Mouse (Mus musculus): Measurements from ENCODE around the gene Fam163a. TPM values are rescaled to one million over a fixed set of nuclear protein-coding genes. Genes with fewer than 3 reads are reported as not detected.

The Fam163a gene
- polyA plus RNA-seq, 1 experiment from 2014 or later = 2.0 TPM

DNA sequence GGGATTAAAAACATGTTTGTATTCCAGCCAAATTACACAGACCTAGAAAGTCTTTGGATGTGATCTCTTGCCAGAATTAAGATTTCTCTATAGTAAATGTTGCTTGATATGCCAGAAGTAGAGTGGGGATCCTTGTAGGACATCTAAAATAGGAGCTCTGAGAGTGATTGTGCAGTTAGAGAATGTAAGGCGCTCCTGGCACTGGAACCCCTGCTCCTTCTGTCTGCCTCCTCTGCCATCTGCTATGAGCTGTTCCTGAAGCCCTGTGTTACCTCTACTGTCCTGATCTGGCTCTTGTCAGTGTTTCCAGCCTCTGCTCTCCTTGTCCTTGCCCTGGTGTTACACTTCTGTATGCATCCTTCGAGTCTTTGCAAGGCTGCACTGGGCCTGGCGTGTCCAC, 18.2 kb downstream of the Fam163a start:
- 89% methylated on average over 3 of the region's 3 CpGs for WGBS (ENCODE audit: insufficient replicate concordance)
- ATAC-seq (replicated peaks; ENCODE audit: insufficient number of reproducible peaks, low FRiP score, low TSS enrichment) = no peak
- H3K4me2 ChIP-seq = no peak overlapping the region
- no peak overlapping the region for H3K4me3 ChIP-seq (ENCODE audit: low read depth, low read length)
- peaks cover 24% of the 10 kb centered on the region for H3K4me1 ChIP-seq (ENCODE audit: control insufficient read depth, insufficient read depth, low read length)
- H3K27me3 ChIP-seq (ENCODE audit: control insufficient read depth, insufficient read depth, low read length) = no peaks in the 10 kb centered on the region
- H3K27ac ChIP-seq (ENCODE audit: low read depth, low read length) = no peak overlapping the region
- H3K9ac ChIP-seq (ENCODE audit: low read depth, low read length) = no peak overlapping the region
- no peaks in the 10 kb centered on the region for H3K36me3 ChIP-seq (ENCODE audit: control insufficient read depth, insufficient read depth, low read length)
- no peaks in the 10 kb centered on the region for H3K9me3 ChIP-seq (replicated peaks; ENCODE audit: control insufficient read depth, low read length)

DNA sequence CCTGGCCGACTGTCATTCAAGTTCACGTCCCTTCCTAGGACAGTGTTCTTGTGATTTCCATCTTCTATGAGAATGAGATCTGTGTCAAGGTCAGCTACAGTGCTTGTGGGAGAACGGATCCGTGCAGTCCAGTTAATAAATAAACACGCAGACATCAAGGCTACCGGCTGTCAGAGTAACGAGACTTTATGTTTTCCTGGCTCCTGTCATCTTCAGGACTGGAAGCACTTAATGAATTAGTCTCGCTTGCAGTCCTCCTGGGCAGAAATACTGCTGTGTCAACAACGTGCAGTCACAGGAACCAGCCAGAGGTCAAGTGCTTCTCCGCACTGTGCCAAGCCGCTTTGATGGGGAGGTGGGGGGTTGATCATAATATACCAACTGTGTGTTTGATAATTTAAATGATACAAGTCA, 20.7 kb downstream of the Fam163a start:
- no peak overlapping the region for H3K27ac ChIP-seq (ENCODE audit: low read depth, low read length)
- 16% methylated on average over 11 of the region's 11 CpGs for WGBS (ENCODE audit: insufficient replicate concordance)
- 0 out of 2 replicates have a peak, but pooled peaks cover 2% of the 10 kb centered on the region for H3K27me3 ChIP-seq (ENCODE audit: control insufficient read depth, insufficient read depth, low read length)
- ATAC-seq (replicated peaks; ENCODE audit: insufficient number of reproducible peaks, low FRiP score, low TSS enrichment) = no peak
- no peak overlapping the region for H3K4me3 ChIP-seq (ENCODE audit: low read depth, low read length)
- H3K4me1 ChIP-seq (ENCODE audit: control insufficient read depth, insufficient read depth, low read length) = peaks cover 41% of the 10 kb centered on the region
- no peaks in the 10 kb centered on the region for H3K9me3 ChIP-seq (replicated peaks; ENCODE audit: control insufficient read depth, low read length)
- no peaks in the 10 kb centered on the region for H3K36me3 ChIP-seq (ENCODE audit: control insufficient read depth, insufficient read depth, low read length)
- no peak overlapping the region for H3K9ac ChIP-seq (ENCODE audit: low read depth, low read length)
- H3K4me2 ChIP-seq = peak overlapping the region; percentile 30; the same call in 1 of the 2 replicates

DNA sequence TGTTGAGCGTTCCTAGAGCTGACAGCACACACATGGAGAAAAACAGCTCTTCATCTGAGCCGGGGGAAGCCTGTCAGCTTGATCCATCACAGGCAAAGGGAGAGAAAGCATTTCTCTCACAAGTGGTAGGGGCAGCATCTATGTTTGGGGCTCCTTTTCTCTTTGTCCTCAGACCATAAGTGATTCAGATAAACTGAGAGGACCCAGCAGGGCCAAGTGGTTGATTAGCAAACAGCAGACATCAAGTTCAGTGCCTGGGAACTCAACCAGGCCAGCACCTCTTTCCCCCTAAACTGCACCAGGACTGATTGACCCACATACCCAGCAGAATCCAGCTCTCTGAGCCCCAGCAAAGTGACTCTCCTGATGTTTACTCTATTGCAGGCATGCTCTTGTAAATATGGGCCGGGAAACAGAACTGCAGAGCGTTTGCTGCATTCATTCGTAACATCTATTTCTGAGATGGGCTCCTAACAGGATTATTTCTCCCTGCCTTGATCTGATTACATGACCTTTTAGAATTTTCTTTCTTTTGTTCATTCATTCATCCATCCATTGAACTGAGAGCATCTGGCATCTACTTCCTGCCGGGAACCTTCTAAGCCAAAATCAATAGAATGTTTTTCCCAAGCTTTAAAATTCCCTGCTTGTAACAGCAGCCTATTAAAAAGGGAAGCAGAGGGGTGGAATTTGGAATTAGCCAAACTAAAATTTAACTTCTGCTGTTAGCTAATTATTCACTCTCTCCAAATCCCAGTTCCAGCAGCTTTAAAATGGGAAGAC, 21.5 kb downstream of the Fam163a start:
- H3K4me1 ChIP-seq (ENCODE audit: control insufficient read depth, insufficient read depth, low read length) = peaks cover 41% of the 10 kb centered on the region
- H3K27ac ChIP-seq (ENCODE audit: low read depth, low read length) = peak overlapping the region; percentile 70
- no peak for ATAC-seq (replicated peaks; ENCODE audit: insufficient number of reproducible peaks, low FRiP score, low TSS enrichment)
- H3K27me3 ChIP-seq (ENCODE audit: control insufficient read depth, insufficient read depth, low read length) = 0 out of 2 replicates have a peak, but pooled peaks cover 2% of the 10 kb centered on the region
- no peak overlapping the region for H3K9ac ChIP-seq (ENCODE audit: low read depth, low read length)
- H3K4me2 ChIP-seq = no peak overlapping the region; the same call in 1 of the 2 replicates
- no peak overlapping the region for H3K4me3 ChIP-seq (ENCODE audit: low read depth, low read length)
- no peaks in the 10 kb centered on the region for H3K9me3 ChIP-seq (replicated peaks; ENCODE audit: control insufficient read depth, low read length)
- 52% methylated on average over 6 of the region's 6 CpGs for WGBS (ENCODE audit: insufficient replicate concordance)
- no peaks in the 10 kb centered on the region for H3K36me3 ChIP-seq (ENCODE audit: control insufficient read depth, insufficient read depth, low read length)

DNA sequence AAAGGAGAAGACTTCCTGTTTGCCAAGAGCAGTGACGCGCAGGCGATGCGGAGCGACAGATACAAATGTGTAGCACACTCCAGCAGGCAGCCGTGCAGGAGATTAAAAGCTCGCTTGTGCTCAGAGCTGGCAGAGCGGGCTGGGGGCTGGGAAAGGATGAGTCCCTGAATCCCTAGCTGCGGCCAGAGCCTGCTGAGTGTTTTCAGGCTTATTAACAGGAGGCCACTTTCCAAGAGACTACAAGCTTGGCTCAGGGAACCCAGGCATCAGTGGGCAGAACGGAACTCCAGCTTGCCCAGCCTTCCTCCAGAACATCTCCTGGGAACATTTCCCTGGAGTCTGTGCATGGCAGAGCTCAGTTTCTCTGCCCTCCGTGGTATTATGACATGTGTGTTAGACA, 25.0 kb downstream of the Fam163a start:
- Histone ChIP-seq H3K27ac (ENCODE audit: low read depth, low read length) (peak overlapping the region; percentile 58), H3K36me3 (ENCODE audit: control insufficient read depth, insufficient read depth, low read length) (no peaks in the 10 kb centered on the region), H3K27me3 (ENCODE audit: control insufficient read depth, insufficient read depth, low read length) (0 out of 2 replicates have a peak, but pooled peaks cover 2% of the 10 kb centered on the region), H3K4me2 (no peak overlapping the region), H3K4me3 (ENCODE audit: low read depth, low read length) (no peak overlapping the region), H3K9me3 (replicated peaks; ENCODE audit: control insufficient read depth, low read length) (no peaks in the 10 kb centered on the region), H3K9ac (ENCODE audit: low read depth, low read length) (0 out of 2 replicates have a peak overlapping the region, but pooled peaks have one; percentile 31), H3K4me1 (ENCODE audit: control insufficient read depth, insufficient read depth, low read length) (peaks cover 39% of the 10 kb centered on the region)
- ATAC-seq (replicated peaks; ENCODE audit: insufficient number of reproducible peaks, low FRiP score, low TSS enrichment) = 0 out of 2 replicates have a peak, but pooled peaks have one; percentile 63
- 24% methylated on average over 11 of the region's 11 CpGs for WGBS (ENCODE audit: insufficient replicate concordance)

DNA sequence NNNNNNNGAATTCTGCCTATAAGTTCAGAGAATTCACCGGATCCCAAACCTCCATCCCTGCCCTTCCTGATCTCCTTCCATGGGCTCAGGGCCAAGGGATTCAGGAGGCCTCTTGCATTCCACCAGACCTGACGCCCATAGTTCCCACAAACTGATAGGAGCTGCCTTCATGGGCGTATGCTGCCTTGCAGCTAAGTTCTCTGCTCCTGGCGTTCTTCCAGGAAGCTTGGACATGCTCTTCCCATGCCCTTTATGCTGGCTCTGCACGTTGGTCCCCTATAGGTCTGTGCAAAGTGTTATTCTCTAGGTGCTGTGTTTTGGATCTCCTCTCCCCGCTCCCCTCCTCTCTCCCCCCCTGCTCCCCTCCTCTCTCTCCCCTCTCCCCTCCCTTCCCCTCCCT, 36.1 kb downstream of the Fam163a start:
- Histone ChIP-seq H3K27me3 (ENCODE audit: control insufficient read depth, insufficient read depth, low read length) (no peaks in the 10 kb centered on the region), H3K4me2 (no peak overlapping the region)
- ATAC-seq (replicated peaks; ENCODE audit: insufficient number of reproducible peaks, low FRiP score, low TSS enrichment) = no peak; the same call in 1 of the 2 replicates

DNA sequence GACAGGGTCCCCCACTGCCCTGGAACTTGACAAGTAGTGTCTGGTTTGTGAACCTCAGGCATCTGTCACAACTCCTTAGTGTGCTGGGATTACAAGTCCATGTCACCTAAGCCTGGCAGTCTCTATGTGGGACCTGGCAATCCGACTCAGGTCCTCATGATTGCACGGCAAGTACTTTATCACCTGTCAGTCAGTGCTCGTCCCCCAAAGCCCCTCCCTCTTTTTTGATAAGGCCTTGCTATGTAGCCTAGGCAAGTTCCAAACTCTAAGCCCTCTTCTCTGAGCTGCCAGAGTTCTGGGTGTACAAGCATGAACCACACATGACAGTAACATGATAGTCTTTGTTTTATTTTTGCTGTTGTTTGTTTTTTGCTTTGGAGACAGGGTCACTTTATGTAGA, 88.1 kb downstream of the Fam163a start:
- H3K4me1 ChIP-seq (ENCODE audit: control insufficient read depth, insufficient read depth, low read length) = peaks cover 12% of the 10 kb centered on the region
- H3K4me2 ChIP-seq = no peak overlapping the region
- H3K36me3 ChIP-seq (ENCODE audit: control insufficient read depth, insufficient read depth, low read length) = no peaks in the 10 kb centered on the region
- H3K9ac ChIP-seq (ENCODE audit: low read depth, low read length) = no peak overlapping the region
- WGBS (ENCODE audit: insufficient replicate concordance) = 12% methylated on average over 3 of the region's 3 CpGs
- no peak for ATAC-seq (replicated peaks; ENCODE audit: insufficient number of reproducible peaks, low FRiP score, low TSS enrichment)
- H3K9me3 ChIP-seq (replicated peaks; ENCODE audit: control insufficient read depth, low read length) = no peaks in the 10 kb centered on the region
- H3K4me3 ChIP-seq (ENCODE audit: low read depth, low read length) = no peak overlapping the region
- no peaks in the 10 kb centered on the region for H3K27me3 ChIP-seq (ENCODE audit: control insufficient read depth, insufficient read depth, low read length)
- H3K27ac ChIP-seq (ENCODE audit: low read depth, low read length) = no peak overlapping the region

More for the DNA sequence above, 36.1 kb downstream of the Fam163a start:
- Histone ChIP-seq H3K4me3 (ENCODE audit: low read depth, low read length) (no peak overlapping the region), H3K4me1 (ENCODE audit: control insufficient read depth, insufficient read depth, low read length) (peaks cover 12% of the 10 kb centered on the region; the same call in 1 of the 2 replicates), H3K36me3 (ENCODE audit: control insufficient read depth, insufficient read depth, low read length) (no peaks in the 10 kb centered on the region), H3K27ac (ENCODE audit: low read depth, low read length) (no peak overlapping the region), H3K9ac (ENCODE audit: low read depth, low read length) (no peak overlapping the region), H3K9me3 (replicated peaks; ENCODE audit: control insufficient read depth, low read length) (no peaks in the 10 kb centered on the region; the same call in 1 of the 2 replicates)
- WGBS (ENCODE audit: insufficient replicate concordance) = 33% methylated on average over 6 of the region's 6 CpGs

DNA sequence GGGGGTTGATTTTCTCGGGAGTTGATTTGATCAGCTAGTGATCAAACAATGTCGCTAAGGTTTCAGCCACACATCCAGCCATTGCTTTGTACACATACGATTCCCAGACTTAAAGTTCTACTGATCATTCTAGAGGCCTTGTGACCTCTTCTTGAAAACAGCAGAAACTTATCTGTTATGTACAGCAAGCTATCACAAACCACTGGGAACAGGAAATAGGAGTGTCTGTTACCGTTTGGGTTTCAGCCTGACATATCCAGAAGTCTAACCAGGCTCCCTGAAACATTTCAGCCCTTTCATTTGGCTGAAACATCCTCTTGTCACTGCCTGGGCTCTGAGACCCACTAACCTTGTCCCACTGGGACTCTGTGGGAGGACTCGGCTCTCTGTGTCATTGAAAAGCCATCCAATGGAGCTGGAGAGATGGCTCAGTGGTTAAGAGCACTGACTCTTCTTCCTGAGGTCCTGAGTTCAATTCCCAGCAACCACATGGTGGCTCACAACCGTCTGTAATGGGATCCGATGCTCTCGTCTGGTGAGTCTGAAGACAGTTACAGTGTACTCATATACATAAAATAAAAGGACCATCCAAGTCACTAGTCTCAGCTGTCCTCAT, 90.8 kb downstream of the Fam163a start:
- no peak overlapping the region for H3K4me2 ChIP-seq
- no peaks in the 10 kb centered on the region for H3K9me3 ChIP-seq (replicated peaks; ENCODE audit: control insufficient read depth, low read length)
- 0 out of 2 replicates have a peak overlapping the region, but pooled peaks have one; percentile 6 for H3K27ac ChIP-seq (ENCODE audit: low read depth, low read length)
- no peak overlapping the region for H3K9ac ChIP-seq (ENCODE audit: low read depth, low read length)
- peaks cover 12% of the 10 kb centered on the region for H3K4me1 ChIP-seq (ENCODE audit: control insufficient read depth, insufficient read depth, low read length)
- no peak overlapping the region for H3K4me3 ChIP-seq (ENCODE audit: low read depth, low read length)
- 62% methylated on average over 8 of the region's 8 CpGs for WGBS (ENCODE audit: insufficient replicate concordance)
- ATAC-seq (replicated peaks; ENCODE audit: insufficient number of reproducible peaks, low FRiP score, low TSS enrichment) = no peak
- no peaks in the 10 kb centered on the region for H3K36me3 ChIP-seq (ENCODE audit: control insufficient read depth, insufficient read depth, low read length)
- no peaks in the 10 kb centered on the region for H3K27me3 ChIP-seq (ENCODE audit: control insufficient read depth, insufficient read depth, low read length)

DNA sequence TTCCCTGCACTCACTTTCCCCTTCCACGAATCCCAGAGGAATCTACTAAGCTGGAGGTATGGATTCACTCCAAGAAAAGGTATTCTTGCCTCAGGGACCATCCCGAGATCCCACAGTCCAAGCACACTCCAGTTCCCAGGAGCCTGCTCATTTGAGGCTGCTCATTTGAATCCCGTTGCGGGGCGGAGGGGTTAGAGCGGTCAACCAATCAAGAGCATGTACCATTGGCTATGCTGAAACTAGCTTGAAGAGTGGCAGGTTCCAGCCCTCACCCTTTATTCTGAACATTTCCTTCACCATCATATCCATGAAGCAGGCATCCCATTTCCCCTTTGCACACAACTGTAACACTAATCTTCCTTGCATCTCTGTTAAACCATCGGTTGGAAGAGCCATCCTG, 92.7 kb downstream of the Fam163a start:
- 64% methylated on average over 7 of the region's 7 CpGs for WGBS (ENCODE audit: insufficient replicate concordance)
- ATAC-seq (replicated peaks; ENCODE audit: insufficient number of reproducible peaks, low FRiP score, low TSS enrichment) = no peak
- H3K4me2 ChIP-seq = no peak overlapping the region; the same call in 1 of the 2 replicates

More for the DNA sequence above, 92.7 kb downstream of the Fam163a start:
- Histone ChIP-seq H3K27ac (ENCODE audit: low read depth, low read length) (no peak overlapping the region), H3K4me3 (ENCODE audit: low read depth, low read length) (no peak overlapping the region), H3K27me3 (ENCODE audit: control insufficient read depth, insufficient read depth, low read length) (no peaks in the 10 kb centered on the region), H3K9ac (ENCODE audit: low read depth, low read length) (no peak overlapping the region), H3K4me1 (ENCODE audit: control insufficient read depth, insufficient read depth, low read length) (peaks cover 12% of the 10 kb centered on the region), H3K9me3 (replicated peaks; ENCODE audit: control insufficient read depth, low read length) (no peaks in the 10 kb centered on the region), H3K36me3 (ENCODE audit: control insufficient read depth, insufficient read depth, low read length) (no peaks in the 10 kb centered on the region)
